Mouse (Mus musculus) kidney, embryonic 16.5 days (tissue): ENCODE data around the gene Dnah5. TPM values are rescaled to one million over a fixed set of nuclear protein-coding genes. Genes with fewer than 3 reads are reported as not detected.
"Not testable (repeated sequence)": the region's sequence is repeated elsewhere in the genome, so short reads cannot be mapped to it uniquely, and the experiment has no call there.

ENCODE experiments used
- ATAC-seq: fragments of 200-750 bp; cut with Nextera tagmentation; 2 replicates; pipeline ENCODE4 v1.8.0; 2017; ENCODE audit warnings: moderate TSS enrichment; ENCODE audit not compliant: low FRiP score, low TSS enrichment
- H3K27ac ChIP-seq: fragments of 300-500 bp; sonication (generic); 2 replicates; pipeline ENCODE4 v1.5.1; 2014; ENCODE audit warnings: low read length
- H3K27me3 ChIP-seq: fragments of 300-500 bp; sonication (generic); 2 replicates; pipeline ENCODE4 v1.6.1; 2014; ENCODE audit warnings: low read length, control low read depth, mixed read lengths; ENCODE audit not compliant: insufficient read depth
- H3K36me3 ChIP-seq: fragments of 300-500 bp; sonication (generic); 2 replicates; pipeline ENCODE4 v1.6.1; 2014; ENCODE audit warnings: low read length, control low read depth, mixed read lengths; ENCODE audit not compliant: insufficient read depth
- H3K4me1 ChIP-seq: fragments of 300-500 bp; sonication (generic); 2 replicates; pipeline ENCODE4 v1.6.1; 2014; ENCODE audit warnings: low read length, control low read depth, mixed read lengths; ENCODE audit not compliant: insufficient read depth
- H3K4me2 ChIP-seq: fragments of 300-500 bp; sonication (generic); replicated peaks from 2 replicates; pipeline ENCODE4 v1.6.1; 2014; ENCODE audit warnings: low read depth, low read length
- H3K4me3 ChIP-seq: fragments of 300-500 bp; sonication (generic); 2 replicates; pipeline ENCODE4 v1.5.1; 2014; ENCODE audit warnings: mild to moderate bottlenecking, low read length
- H3K9ac ChIP-seq: fragments of 300-500 bp; sonication (generic); replicated peaks from 2 replicates; pipeline ENCODE4 v1.6.1; 2014; ENCODE audit warnings: low read length
- H3K9me3 ChIP-seq: fragments of 300-500 bp; sonication (generic); 2 replicates; pipeline ENCODE4 v1.6.1; 2016; ENCODE audit warnings: low read length, control low read depth
- WGBS: fragments of 180-500 bp; shearing (Covaris S2); extraction: QIAGEN DNeasy Blood & Tissue Kit; methylation state at CpG from one replicate; pipeline ENCODE4 v1.1.7; 2014; 5-methylcytosine and 5-hydroxymethylcytosine counted together
- polyA plus RNA-seq: library from polyadenylated mRNA; unstranded; fragments of >200 nt; fragmentation: Nextera tagmentation; extraction: Ambion mirVana; gene quantifications from 2 replicates; pipeline ENCODE4 v1.2.1, GENCODE M21; 2015

Dnah5 gene
- polyA plus RNA-seq, 1 experiment from 2014 or later = 0.07 TPM

DNA sequence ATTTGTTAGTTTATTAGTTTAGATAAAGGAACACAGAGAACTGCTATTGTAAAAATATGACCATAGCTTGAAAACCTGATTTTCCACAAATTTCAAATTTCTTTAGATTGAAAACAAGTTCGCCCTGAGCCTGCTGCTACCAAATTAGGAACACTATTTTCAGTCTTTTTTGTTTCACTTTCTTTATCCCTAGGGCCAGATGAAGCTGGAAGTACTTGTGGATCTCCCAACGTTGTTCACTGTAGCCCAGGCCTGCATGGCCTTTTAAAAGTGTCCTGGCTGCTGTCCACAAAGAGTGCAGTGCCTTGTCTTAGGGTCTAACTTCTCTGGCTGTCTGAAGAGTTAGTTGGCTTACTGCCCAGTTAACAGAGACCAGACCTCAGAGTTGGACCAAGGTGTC is 201.6 kb downstream of the Dnah5 start:
- Histone ChIP-seq H3K4me2 (no peak overlapping the region), H3K27ac (no peak overlapping the region), H3K27me3 (no peaks in the 10 kb centered on the region), H3K4me1 (no peaks in the 10 kb centered on the region), H3K9me3 (no peaks in the 10 kb centered on the region), H3K36me3 (no peaks in the 10 kb centered on the region), H3K4me3 (no peak overlapping the region), H3K9ac (no peak overlapping the region)
- ATAC-seq = no peak
- 64% methylated on average over 2 of the region's 2 CpGs for whole genome bisulfite sequencing

- no peaks in the 10 kb centered on the region for H3K36me3 ChIP-seq
- no peaks in the 10 kb centered on the region for H3K9me3 ChIP-seq
- H3K4me3 ChIP-seq = no peak overlapping the region
- H3K4me2 ChIP-seq = no peak overlapping the region
- 79% methylated on average over 4 of the region's 4 CpGs for WGBS
- H3K27me3 ChIP-seq = no peaks in the 10 kb centered on the region
- H3K27ac ChIP-seq = no peak overlapping the region
- no peaks in the 10 kb centered on the region for H3K4me1 ChIP-seq
- no peak for ATAC-seq
- no peak overlapping the region for H3K9ac ChIP-seq
Measured at GRCm38 (mm10) chr15:28439702-28440101, 236.2 kb downstream of the Dnah5 start.

DNA sequence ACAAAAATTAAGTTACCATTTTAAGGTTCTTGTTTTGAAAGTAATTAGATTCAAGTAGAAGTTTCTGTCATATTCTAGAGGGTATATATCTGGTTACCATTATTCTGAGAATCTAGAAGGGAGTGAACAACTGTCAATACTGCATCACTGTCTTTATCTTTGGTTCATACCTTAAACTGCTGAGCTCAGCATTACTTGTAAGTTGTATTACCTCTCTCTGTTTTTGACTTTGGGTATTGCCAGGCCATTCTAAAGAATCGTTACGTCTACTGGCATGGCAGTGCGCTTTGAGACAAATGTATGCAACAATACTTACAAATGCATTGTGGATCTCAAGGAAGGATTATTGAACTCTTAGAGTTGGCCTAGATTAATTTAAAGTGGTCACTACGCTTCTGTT is 240.9 kb downstream of the Dnah5 start:
- no peaks in the 10 kb centered on the region for H3K9me3 ChIP-seq
- no peak overlapping the region for H3K4me3 ChIP-seq
- H3K9ac ChIP-seq = no peak overlapping the region
- H3K27ac ChIP-seq = no peak overlapping the region
- no peak for ATAC-seq
- H3K36me3 ChIP-seq = no peaks in the 10 kb centered on the region
- no peaks in the 10 kb centered on the region for H3K4me1 ChIP-seq
- no peak overlapping the region for H3K4me2 ChIP-seq
- 97% methylated on average over 4 of the region's 4 CpGs for WGBS
- H3K27me3 ChIP-seq = no peaks in the 10 kb centered on the region

DNA sequence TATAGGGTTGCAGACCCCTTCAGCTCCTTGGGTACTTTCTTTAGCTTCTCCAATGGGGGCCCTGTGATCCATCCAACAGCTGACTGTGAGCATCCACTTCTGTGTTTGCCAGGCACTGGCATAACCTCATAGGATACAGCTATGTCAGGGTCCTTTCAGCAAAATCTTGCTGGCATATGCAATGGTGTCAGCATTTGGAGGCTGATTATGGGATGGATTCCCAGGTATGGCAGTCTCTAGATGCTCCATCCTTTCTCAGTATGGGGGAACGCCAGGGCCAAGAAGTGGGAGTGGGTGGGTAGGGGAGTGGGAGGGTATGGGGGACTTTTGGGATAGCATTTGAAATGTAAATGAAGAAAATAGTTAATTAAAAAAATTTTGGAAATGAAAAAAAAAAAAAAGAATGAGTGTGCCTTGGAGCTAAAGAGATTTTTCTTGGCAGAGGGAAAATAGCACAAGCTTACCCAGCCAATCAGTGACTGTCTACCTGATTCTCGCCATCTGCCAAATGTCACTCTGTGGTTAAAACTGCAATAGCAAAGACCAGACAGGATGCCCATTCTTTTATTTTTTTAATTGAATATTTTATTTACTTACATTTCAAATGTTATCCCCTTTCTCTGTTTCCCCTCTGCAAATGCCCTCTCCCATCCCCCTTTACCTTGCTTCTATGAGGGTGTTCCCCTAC is 257.7 kb downstream of the Dnah5 start:
- H3K4me2 ChIP-seq, ATAC-seq, H3K27me3 ChIP-seq, H3K4me3 ChIP-seq, H3K9ac ChIP-seq, H3K9me3 ChIP-seq, H3K4me1 ChIP-seq, H3K36me3 ChIP-seq, H3K27ac ChIP-seq: not testable (repeated sequence)
- WGBS = 93% methylated on average over 2 of the region's 2 CpGs

- H3K27ac ChIP-seq = no peak overlapping the region
- no peaks in the 10 kb centered on the region for H3K4me1 ChIP-seq
- no peak overlapping the region for H3K9ac ChIP-seq
- no peak overlapping the region for H3K4me3 ChIP-seq
- WGBS = 94% methylated on average over 3 of the region's 3 CpGs
- ATAC-seq = no peak
- H3K27me3 ChIP-seq = no peaks in the 10 kb centered on the region
- H3K4me2 ChIP-seq = no peak overlapping the region
- no peaks in the 10 kb centered on the region for H3K36me3 ChIP-seq
- H3K9me3 ChIP-seq = no peaks in the 10 kb centered on the region
Measured at GRCm38 (mm10) chr15:28466591-28467247, 263.2 kb downstream of the Dnah5 start.

DNA sequence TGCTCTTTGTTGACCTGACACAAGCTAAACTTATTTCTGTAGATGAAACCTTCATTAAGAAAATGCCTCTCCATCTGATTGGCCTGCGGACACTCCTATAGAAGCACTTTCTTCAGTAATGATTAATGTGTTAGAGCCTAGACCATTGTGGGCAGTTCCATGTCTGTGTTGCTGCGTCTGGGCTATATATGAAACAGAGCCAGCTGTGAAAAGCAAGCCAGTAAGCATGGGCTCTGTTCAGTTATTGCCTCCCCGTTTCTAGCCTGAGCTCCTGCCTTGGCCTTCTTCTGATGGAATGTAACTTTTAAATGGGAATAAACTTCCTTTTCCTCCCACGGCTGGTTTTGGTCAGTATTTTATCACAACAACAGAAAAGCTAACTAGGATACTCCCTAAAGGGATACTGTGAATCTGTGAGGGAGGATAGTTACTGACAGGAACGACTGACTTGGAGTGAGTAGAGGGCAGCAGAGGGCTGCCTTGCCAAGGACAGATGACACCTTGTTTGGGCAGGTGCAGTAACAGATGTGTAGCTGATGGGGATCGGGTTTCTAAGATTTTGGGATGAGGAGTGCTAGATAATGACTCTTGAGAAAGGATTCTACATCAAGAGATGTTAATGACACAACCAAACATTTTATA is 270.3 kb downstream of the Dnah5 start:
- Histone ChIP-seq H3K9me3 (no peaks in the 10 kb centered on the region), H3K9ac (no peak overlapping the region), H3K27ac (no peak overlapping the region), H3K36me3 (no peaks in the 10 kb centered on the region), H3K4me1 (no peaks in the 10 kb centered on the region), H3K27me3 (no peaks in the 10 kb centered on the region), H3K4me2 (no peak overlapping the region), H3K4me3 (no peak overlapping the region)
- peak; percentile 78; the same call in 1 of the 2 replicates for ATAC-seq
- 34% methylated on average over 6 of the region's 6 CpGs for WGBS

DNA sequence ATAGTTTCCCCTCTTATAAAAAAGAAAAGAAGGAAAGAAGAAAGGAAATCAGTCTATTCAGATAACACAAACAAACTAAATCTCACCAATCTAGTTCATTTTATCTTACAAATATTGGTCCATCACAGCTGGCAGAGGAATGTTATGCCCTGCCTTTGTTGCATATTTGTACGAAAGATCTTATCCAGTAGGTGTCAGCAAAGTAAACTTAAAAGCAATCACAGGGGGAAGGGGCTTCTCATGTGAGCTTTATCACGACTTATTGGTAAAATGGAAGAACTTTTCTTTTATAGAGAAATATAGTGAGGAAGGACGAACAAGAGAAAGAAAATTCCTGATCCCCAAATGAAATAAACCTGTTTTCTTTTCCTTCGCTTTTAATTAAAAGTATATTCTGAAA is 299.3 kb downstream of the Dnah5 start:
- H3K9ac ChIP-seq = no peak overlapping the region
- H3K4me3 ChIP-seq = no peak overlapping the region
- H3K27ac ChIP-seq = no peak overlapping the region
- H3K9me3 ChIP-seq = no peaks in the 10 kb centered on the region
- H3K36me3 ChIP-seq = no peaks in the 10 kb centered on the region
- no peaks in the 10 kb centered on the region for H3K27me3 ChIP-seq
- ATAC-seq = no peak
- no peaks in the 10 kb centered on the region for H3K4me1 ChIP-seq
- 57% methylated on average over 4 of the region's 4 CpGs for WGBS
- no peak overlapping the region for H3K4me2 ChIP-seq

DNA sequence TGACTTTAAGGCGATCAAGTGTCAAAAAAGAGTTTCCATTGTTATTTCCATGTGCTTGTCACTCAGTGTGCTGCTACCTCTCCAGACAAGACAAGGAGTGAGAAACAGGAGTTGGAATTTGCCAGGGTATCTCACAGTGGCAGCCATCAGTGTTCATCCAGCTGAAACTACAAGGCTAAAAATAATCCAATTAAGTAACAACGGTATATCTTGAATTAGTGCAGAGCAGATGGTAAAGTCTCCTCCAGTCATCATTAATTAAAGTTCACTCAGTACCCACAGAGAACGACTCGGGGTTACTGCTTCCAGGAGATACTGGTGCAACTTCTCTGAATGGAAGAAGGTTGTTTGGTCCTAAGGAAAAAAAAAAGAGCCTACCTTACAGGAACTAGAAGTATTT is 311.6 kb downstream of the Dnah5 start:
- Histone ChIP-seq H3K4me1 (no peaks in the 10 kb centered on the region), H3K9me3 (no peaks in the 10 kb centered on the region), H3K27ac (no peak overlapping the region), H3K4me2 (no peak overlapping the region), H3K4me3 (no peak overlapping the region), H3K36me3 (no peaks in the 10 kb centered on the region), H3K9ac (no peak overlapping the region), H3K27me3 (no peaks in the 10 kb centered on the region)
- no peak for ATAC-seq
- WGBS = 46% methylated on average over 4 of the region's 4 CpGs
